7 mouse cellular contexts compared by ENCODE assay signal in the genomic region with DNA sequence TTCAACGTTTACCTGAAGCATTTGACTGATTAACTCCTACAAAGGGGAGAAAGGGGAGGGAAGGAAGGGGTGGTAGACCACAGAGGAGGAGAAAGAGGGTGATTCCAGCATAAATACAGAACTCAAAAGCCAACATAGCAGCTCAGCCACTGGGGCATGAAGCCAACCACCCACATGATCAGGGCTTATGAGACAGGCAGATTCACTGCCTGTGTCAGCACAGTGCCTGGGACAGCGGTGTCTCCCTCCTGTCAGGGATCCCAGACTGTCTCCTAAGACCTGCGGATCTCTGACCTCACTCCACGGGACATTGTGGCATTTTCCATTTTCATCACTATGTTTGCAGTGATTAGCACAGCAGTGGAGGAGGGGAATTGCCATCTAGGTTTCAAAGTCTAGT.
DNase-seq lines count a peak whose midpoint lies in the region; ATAC-seq lines count a peak whose summit lies in the region.

No protein-coding gene starts in this region.

- H3K9me3 ChIP-seq in hindbrain, embryonic 14.5 days (ENCODE audit: control insufficient read depth, low read length) = no peaks in the 10 kb centered on the region
- H3K9me3 ChIP-seq in hindbrain, embryonic 11.5 days (ENCODE audit: control insufficient read depth, low read length) = no peaks in the 10 kb centered on the region
- H3K9me3 ChIP-seq in forebrain, embryonic 13.5 days (replicated peaks) = no peaks in the 10 kb centered on the region

- DNase-seq in hindbrain, embryonic 14.5 days (ENCODE audit: low spot score) = no peak
- no peak for DNase-seq in hindbrain, embryonic 11.5 days (ENCODE audit: low spot score)
- DNase-seq in NIH3T3 (ENCODE audit: low read depth) = peak; percentile 67
- peak; percentile 65 to 72 for DNase-seq in kidney, postnatal 36 days
- DNase-seq in urinary bladder, postnatal 25 days (ENCODE audit: low spot score) = no peak

- no peak for ATAC-seq in hindbrain, embryonic 14.5 days (ENCODE audit: low FRiP score)
- no peak for ATAC-seq in hindbrain, embryonic 11.5 days (ENCODE audit: low FRiP score)
- ATAC-seq in forebrain, embryonic 13.5 days = no peak

- H3K4me1 ChIP-seq in hindbrain, embryonic 14.5 days (replicated peaks; ENCODE audit: control insufficient read depth, insufficient read depth, low read length) = peaks cover 4% of the 10 kb centered on the region; the same call in 1 of the 2 replicates
- no peaks in the 10 kb centered on the region for H3K4me1 ChIP-seq in hindbrain, embryonic 11.5 days (replicated peaks; ENCODE audit: control insufficient read depth, insufficient read depth, low read length)
- H3K4me1 ChIP-seq in brown adipose tissue, adult 24 weeks (ENCODE audit: control insufficient read depth, insufficient read depth, insufficient read length, low read length) = peaks cover 14% of the 10 kb centered on the region
- peaks cover 20% of the 10 kb centered on the region for H3K4me1 ChIP-seq in forebrain, embryonic 13.5 days

- 79% methylated on average over 4 of the region's 4 CpGs for WGBS in hindbrain, embryonic 14.5 days
- WGBS in hindbrain, embryonic 11.5 days = 80% methylated on average over 4 of the region's 4 CpGs
- 89% methylated on average over 4 of the region's 4 CpGs for WGBS in forebrain, embryonic 13.5 days

- H3K9ac ChIP-seq in hindbrain, embryonic 14.5 days = no peak overlapping the region
- no peak overlapping the region for H3K9ac ChIP-seq in hindbrain, embryonic 11.5 days (ENCODE audit: low read depth, low read length)
- H3K9ac ChIP-seq in forebrain, embryonic 13.5 days = no peak overlapping the region

- no peaks in the 10 kb centered on the region for H3K27me3 ChIP-seq in hindbrain, embryonic 14.5 days (ENCODE audit: control insufficient read depth, insufficient read depth, low read length)
- no peaks in the 10 kb centered on the region for H3K27me3 ChIP-seq in hindbrain, embryonic 11.5 days (ENCODE audit: control insufficient read depth, insufficient read depth, low read length)
- H3K27me3 ChIP-seq in forebrain, embryonic 13.5 days = no peaks in the 10 kb centered on the region

- H3K4me3 ChIP-seq in hindbrain, embryonic 14.5 days (replicated peaks; ENCODE audit: low read length) = no peak overlapping the region
- no peak overlapping the region for H3K4me3 ChIP-seq in hindbrain, embryonic 11.5 days (ENCODE audit: low read depth, low read length)
- H3K4me3 ChIP-seq in brown adipose tissue, adult 24 weeks (ENCODE audit: insufficient read depth, low read depth, low read length) = no peak overlapping the region
- H3K4me3 ChIP-seq in forebrain, embryonic 13.5 days = no peak overlapping the region

- no peak overlapping the region for H3K4me2 ChIP-seq in hindbrain, embryonic 14.5 days (replicated peaks)
- H3K4me2 ChIP-seq in hindbrain, embryonic 11.5 days (replicated peaks; ENCODE audit: low read depth, low read length) = no peak overlapping the region
- no peak overlapping the region for H3K4me2 ChIP-seq in forebrain, embryonic 13.5 days

- peaks cover 66% of the 10 kb centered on the region for H3K36me3 ChIP-seq in hindbrain, embryonic 14.5 days (replicated peaks; ENCODE audit: control insufficient read depth, insufficient read depth)
- H3K36me3 ChIP-seq in hindbrain, embryonic 11.5 days (ENCODE audit: control insufficient read depth, insufficient read depth, low read length) = no peaks in the 10 kb centered on the region
- H3K36me3 ChIP-seq in forebrain, embryonic 13.5 days (ENCODE audit: poor library complexity, severe bottlenecking) = peaks cover 81% of the 10 kb centered on the region

- peak overlapping the region; percentile 51; the same call in 1 of the 2 replicates for H3K27ac ChIP-seq in hindbrain, embryonic 14.5 days
- H3K27ac ChIP-seq in hindbrain, embryonic 11.5 days (ENCODE audit: low read depth, low read length) = no peak overlapping the region
- peak overlapping the region; percentile 74 for H3K27ac ChIP-seq in brown adipose tissue, adult 24 weeks (replicated peaks; ENCODE audit: low read depth, low read length)
- no peak overlapping the region for H3K27ac ChIP-seq in forebrain, embryonic 13.5 days

Comparison
In these comparisons a context has a peak if more than half of its experiments do, and no peak if none do; other contexts are left out.
1. H3K27ac ChIP-seq: peak in hindbrain, embryonic 14.5 days (single experiment) and brown adipose tissue, adult 24 weeks (single experiment); none in hindbrain, embryonic 11.5 days (single experiment) and forebrain, embryonic 13.5 days (single experiment).
2. DNase-seq: peak in NIH3T3 (single experiment) and kidney, postnatal 36 days (2 of 2); none in hindbrain, embryonic 14.5 days (single experiment), hindbrain, embryonic 11.5 days (single experiment) and urinary bladder, postnatal 25 days (single experiment).